Comparison of ENCODE assay signal across 31 mouse cellular contexts in genomic region chrX:58013391-58013790, GRCm38 (mm10). TPM values are rescaled to one million over a fixed set of nuclear protein-coding genes. Genes with fewer than 3 reads are reported as not detected.
"Had no signal": no experiment of that assay in that cellular context is flagged by ENCODE, and none has a peak within 500 bp of the region (broad histone marks: within the 10 kb centered on the region; RNA-seq: fewer than 3 reads in every experiment).

No protein-coding gene starts in this region.

- H3K9ac ChIP-seq: embryonic facial prominence, embryonic 12.5 days; embryonic facial prominence, embryonic 13.5 days; embryonic facial prominence, embryonic 15.5 days; forebrain, embryonic 12.5 days; forebrain, embryonic 13.5 days; forebrain, embryonic 15.5 days; forebrain, postnatal 0 days had no signal

- H3K36me3 ChIP-seq: embryonic facial prominence, embryonic 10.5 days; embryonic facial prominence, embryonic 12.5 days; embryonic facial prominence, embryonic 13.5 days; embryonic facial prominence, embryonic 15.5 days; forebrain, embryonic 10.5 days; forebrain, embryonic 12.5 days; forebrain, embryonic 15.5 days; heart, embryonic 10.5 days had no signal

- H3K9me3 ChIP-seq: embryonic facial prominence, embryonic 10.5 days; embryonic facial prominence, embryonic 12.5 days; embryonic facial prominence, embryonic 13.5 days; embryonic facial prominence, embryonic 15.5 days; forebrain, embryonic 10.5 days; forebrain, embryonic 12.5 days; forebrain, embryonic 13.5 days; forebrain, embryonic 15.5 days; heart, embryonic 10.5 days had no signal

- H3K4me1 ChIP-seq: embryonic facial prominence, embryonic 10.5 days; embryonic facial prominence, embryonic 12.5 days; embryonic facial prominence, embryonic 13.5 days; embryonic facial prominence, embryonic 15.5 days; forebrain, embryonic 12.5 days; forebrain, embryonic 13.5 days; forebrain, embryonic 15.5 days; heart, embryonic 10.5 days had no signal

- H3K27ac ChIP-seq: embryonic facial prominence, embryonic 10.5 days; embryonic facial prominence, embryonic 12.5 days; embryonic facial prominence, embryonic 13.5 days; embryonic facial prominence, embryonic 15.5 days; forebrain, embryonic 10.5 days; forebrain, embryonic 12.5 days; forebrain, embryonic 13.5 days; forebrain, embryonic 15.5 days; gastrocnemius, adult 2 months; heart, adult 2 months; heart, embryonic 10.5 days had no signal

- H3K4me3 ChIP-seq: embryonic facial prominence, embryonic 10.5 days; embryonic facial prominence, embryonic 12.5 days; embryonic facial prominence, embryonic 13.5 days; embryonic facial prominence, embryonic 15.5 days; erythroblast, embryonic 14.5 days; forebrain, embryonic 10.5 days; forebrain, embryonic 12.5 days; forebrain, embryonic 13.5 days; forebrain, embryonic 15.5 days; gastrocnemius, adult 2 months; heart, adult 2 months; heart, embryonic 10.5 days had no signal

- DNase-seq: cerebellum, adult 9-11 months; cerebellum, postnatal 10 days; cerebellum, postnatal 14 days; cerebellum, postnatal 25 days; cerebellum, postnatal 36 days; embryo, embryonic 11 days; forebrain, postnatal 0 days; gastrocnemius, adult 2 months; gastrocnemius, postnatal 10 days; gastrocnemius, postnatal 14 days; gastrocnemius, postnatal 25 days; gastrocnemius, postnatal 36 days; heart, adult 18-20 months; heart, adult 2 months had no signal

RNA-seq across cellular contexts. Expression of gene Zic3, which starts 9.1 kb away (rescaled TPM):
- total RNA-seq: common myeloid progenitor, adult 5-6 weeks; gastrocnemius, adult 18-20 months; gastrocnemius, adult 2 months; gastrocnemius, adult 8-10 months; gastrocnemius, postnatal 10 days; gastrocnemius, postnatal 14 days; gastrocnemius, postnatal 25 days; gastrocnemius, postnatal 36 days; gastrocnemius, postnatal 4 days; granulocyte monocyte progenitor cell, adult 5-6 weeks; heart, adult 18-20 months; heart, adult 2 months; heart, adult 8-10 months had no signal
- polyA plus RNA-seq: erythroblast, embryonic 14.5 days; gonadal fat pad, adult 2 months; heart, adult 2 months had no signal
